Mouse (Mus musculus) CH12.LX (cell line): ENCODE results near the gene Rslcan18.
"Not testable (repeated sequence)": the region's sequence is repeated elsewhere in the genome, so short reads cannot be mapped to it uniquely, and the experiment has no call there.

Source experiments
- CHD2 ChIP-seq: IDR thresholded peaks from 2 replicates; pipeline ENCODE4 v1.6.1; 2011; ENCODE audit warnings: low read length, improper control_type of control experiment
- CTCF ChIP-seq, 2 experiments: IDR thresholded peaks in 1 of 2; conservative IDR thresholded peaks in 1 of 2; 2 replicates each; pipeline ENCODE4 v1.5.1; 2011 to 2012; ENCODE audit warnings: low read depth in 2 of 2, low read length in 2 of 2, improper control_type of control experiment in 1 of 2, inconsistent platforms in 1 of 2, mild to moderate bottlenecking in 1 of 2, moderate library complexity in 1 of 2
- ELF1 ChIP-seq: IDR thresholded peaks from 2 replicates; pipeline ENCODE4 v1.6.1; 2014; ENCODE audit warnings: low read depth, mild to moderate bottlenecking, inconsistent platforms, low read length, improper control_type of control experiment
- EP300 ChIP-seq: IDR thresholded peaks from 2 replicates; pipeline ENCODE4 v1.6.1; 2011; ENCODE audit warnings: low read length, improper control_type of control experiment
- HCFC1 ChIP-seq: IDR thresholded peaks from 2 replicates; pipeline ENCODE4 v1.6.1; 2012; ENCODE audit warnings: low read depth, mild to moderate bottlenecking, inconsistent platforms, low read length, improper control_type of control experiment
- JUND ChIP-seq: conservative IDR thresholded peaks from 2 replicates; pipeline ENCODE4 v1.6.1; 2011; ENCODE audit warnings: low read depth, low read length, improper control_type of control experiment
- MAX ChIP-seq: IDR thresholded peaks from 2 replicates; pipeline ENCODE4 v1.6.1; 2011; ENCODE audit warnings: low read length, improper control_type of control experiment
- MXI1 ChIP-seq: IDR thresholded peaks from 2 replicates; pipeline ENCODE4 v1.6.1; 2011; ENCODE audit warnings: mild to moderate bottlenecking, low read depth, low read length, improper control_type of control experiment
- POLR2A ChIP-seq: IDR thresholded peaks from 2 replicates; pipeline ENCODE4 v1.6.1; 2011; ENCODE audit warnings: low read depth, mild to moderate bottlenecking, improper control_type of control experiment, low read length
- POLR2AphosphoS2 ChIP-seq: IDR thresholded peaks from 2 replicates; pipeline ENCODE4 v1.6.1; 2011; ENCODE audit warnings: low read depth, low read length, improper control_type of control experiment
- RAD21 ChIP-seq: IDR thresholded peaks from 2 replicates; pipeline ENCODE4 v1.6.1; 2011; ENCODE audit warnings: low read depth, mild to moderate bottlenecking, low read length, improper control_type of control experiment, moderate library complexity
- TCF12 ChIP-seq: IDR thresholded peaks from 2 replicates; pipeline ENCODE4 v1.6.1; 2014; ENCODE audit warnings: low read depth, mild to moderate bottlenecking, inconsistent platforms, low read length, improper control_type of control experiment

DNA sequence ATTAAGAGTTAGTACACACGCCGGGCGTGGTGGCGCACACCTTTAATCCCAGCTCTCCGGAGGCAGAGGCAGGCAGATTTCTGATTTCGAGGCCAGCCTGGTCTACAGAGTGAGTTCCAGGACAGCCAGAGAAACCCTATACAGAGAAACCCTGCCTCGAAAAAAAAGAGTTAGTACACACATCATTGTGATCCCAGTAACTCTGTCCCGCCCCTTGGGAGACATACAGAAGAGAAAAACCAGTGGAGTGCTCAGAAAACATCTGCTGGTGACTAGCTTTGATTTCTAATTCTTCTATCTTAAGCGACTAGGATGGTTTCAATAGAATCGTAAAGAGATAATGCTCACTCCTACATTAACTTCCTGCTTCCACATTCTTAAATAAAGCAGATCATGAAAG lies 11.4 kb upstream of the Rslcan18 start:
- not testable (repeated sequence) for TF ChIP-seq CTCF (conservative IDR thresholded peaks at IDR 0.05 in 1 of 2, IDR thresholded peaks at IDR 0.05 in 1 of 2; ENCODE audit: low read depth in 2 of 2, low read length in 2 of 2); MXI1; POLR2A; HCFC1; MAX; RAD21; TCF12; ELF1; EP300; JUND; POLR2AphosphoS2; CHD2
